Mouse (Mus musculus) kidney, adult 10 weeks (tissue): Measurements from ENCODE around the gene Tbx4. TPM values are rescaled to one million over a fixed set of nuclear protein-coding genes. Genes with fewer than 3 reads are reported as not detected.

Experiments used
- polyA plus RNA-seq: library from polyadenylated mRNA; stranded (reverse); fragments of 350-450 nt; fragmentation: Illumina TruSeq; extraction: RNeasy Lipid Tissue Mini Kit (QIAGEN cat#74804); gene quantifications from one replicate; pipeline ENCODE4 v1.2.3, GENCODE M21; 2014; ENCODE audit warnings: low read depth, low replicate concordance

The Tbx4 gene
- not detected for polyA plus RNA-seq

DNA sequence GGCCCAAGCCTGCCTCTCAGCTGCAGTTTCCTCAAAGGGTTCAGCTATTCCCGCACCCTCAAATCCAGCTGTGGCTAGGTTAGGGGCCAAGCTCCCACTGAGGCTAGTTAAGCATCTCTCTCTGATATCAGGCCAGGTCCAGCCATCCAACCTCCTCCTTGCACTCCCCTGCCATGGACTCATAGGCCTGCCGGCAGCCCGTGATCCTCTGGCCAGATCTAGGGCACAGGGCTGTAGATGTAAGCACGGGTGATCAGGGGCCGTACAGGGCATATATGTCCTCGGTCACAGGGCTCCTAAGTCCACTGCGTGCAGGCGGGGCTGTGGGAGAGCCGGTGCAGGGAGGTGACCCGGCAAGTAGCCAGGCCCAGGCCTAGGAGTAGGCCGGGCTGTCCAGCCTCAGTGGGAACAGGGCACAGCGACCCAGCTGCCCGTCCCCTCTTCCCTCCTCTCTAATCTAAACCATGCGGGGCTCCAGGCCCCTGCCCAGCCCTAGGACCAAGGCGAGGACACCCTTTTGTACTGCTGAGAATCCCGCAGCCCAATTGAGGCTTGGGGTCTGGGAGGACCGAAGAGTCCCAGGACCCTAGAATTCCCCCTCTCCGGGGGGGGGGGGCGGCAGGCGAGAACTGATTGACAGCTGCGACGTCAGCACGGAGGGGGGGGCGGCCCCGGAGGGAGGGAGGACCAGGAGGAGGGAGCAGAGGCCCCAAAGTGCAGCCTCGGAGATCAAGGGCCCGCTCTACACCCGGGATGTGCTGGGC is at the start of gene Tbx4:
Gene Tbx4, plus strand, starts transcription at position 758 of the 764 bp plus-strand sequence.

DNA sequence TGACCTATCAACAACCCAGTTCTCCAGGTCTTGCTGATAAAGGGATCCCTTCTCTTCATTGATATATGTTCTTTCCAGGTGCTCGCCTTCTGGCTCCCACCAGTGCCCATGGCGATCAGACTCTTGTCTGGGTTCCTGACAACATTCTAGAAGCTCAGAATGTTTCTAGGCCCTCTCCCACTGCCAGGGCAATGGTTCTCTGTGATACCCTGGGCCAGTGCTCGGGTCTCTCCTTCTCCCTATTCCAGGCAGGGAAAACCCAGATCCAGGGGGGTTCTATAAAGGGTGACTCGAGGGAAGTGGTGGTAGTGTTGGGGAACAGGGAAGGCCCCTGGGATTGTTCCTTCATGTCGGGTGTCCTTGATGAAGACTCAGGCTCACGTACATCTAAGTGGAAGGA is 36.0 kb upstream of the Tbx4 start, which contains the start of gene Gm11444:
Gene Gm11444, minus strand, starts transcription at position 101 of the 400 bp plus-strand sequence.

Other genes starting within 250 kb of the Tbx4 start
- gene Tbx2, start 53.9 kb upstream of the Tbx4 start, polyA plus RNA-seq: 2.6 TPM
- not detected for gene Gm11444, start 36.1 kb upstream of the Tbx4 start, polyA plus RNA-seq